Mouse (Mus musculus): ENCODE results near the gene Prdm9. TPM values are rescaled to one million over a fixed set of nuclear protein-coding genes. Genes with fewer than 3 reads are reported as not detected.

Prdm9 gene
- polyA plus RNA-seq (2016; fragmentation: Nextera tagmentation; extraction: Ambion mirVana), result 2.3 and 3.2 TPM in 2 replicates

- H3K36me3 ChIP-seq, result no peaks in the 10 kb centered on the region
- peak; percentile 99 for DNase-seq (ENCODE audit: low spot score)
- peaks cover 7% of the 10 kb centered on the region; the same call in 1 of the 2 replicates for H3K4me1 ChIP-seq (replicated peaks)
- WGBS, result under 1% methylated on average over 43 of the region's 43 CpGs
- no peaks in the 10 kb centered on the region for H3K9me3 ChIP-seq
- H3K4me3 ChIP-seq, result peak within 1 kb of the TSS; percentile 74
- H3K27ac ChIP-seq, result peak within 1 kb of the TSS; percentile 97
- H3K27me3 ChIP-seq (ENCODE audit: insufficient read depth, poor library complexity, severe bottlenecking), result peaks cover 11% of the 10 kb centered on the region; the same call in 1 of the 2 replicates
Observed at GRCm38 (mm10) chr17:15564014-15564927, at the start of gene Prdm9. Gene Prdm9 (minus strand): TSS chr17:15564354.

GRCm38 (mm10) chr17:15599496-15599895 is 35.3 kb upstream of the Prdm9 start:
- Histone ChIP-seq H3K36me3 (no peaks in the 10 kb centered on the region), H3K4me3 (no peak overlapping the region), H3K27me3 (ENCODE audit: insufficient read depth, poor library complexity, severe bottlenecking) (no peaks in the 10 kb centered on the region), H3K4me1 (replicated peaks) (no peaks in the 10 kb centered on the region), H3K27ac (no peak overlapping the region), H3K9me3 (no peaks in the 10 kb centered on the region)
- no peak for DNase-seq (ENCODE audit: low spot score)
- WGBS, result 91% methylated on average over 9 of the region's 11 CpGs

- no peaks in the 10 kb centered on the region for H3K27me3 ChIP-seq (ENCODE audit: insufficient read depth, poor library complexity, severe bottlenecking)
- no peaks in the 10 kb centered on the region for H3K9me3 ChIP-seq
- no peak overlapping the region for H3K4me3 ChIP-seq
- 83% methylated on average over 7 of the region's 7 CpGs for WGBS
- no peak for DNase-seq (ENCODE audit: low spot score)
- no peak overlapping the region for H3K27ac ChIP-seq
- H3K36me3 ChIP-seq, result no peaks in the 10 kb centered on the region
- H3K4me1 ChIP-seq (replicated peaks), result no peaks in the 10 kb centered on the region
Observed at GRCm38 (mm10) chr17:15591216-15591881, 27.2 kb upstream of the Prdm9 start.

GRCm38 (mm10) chr17:15588116-15588515 is 24.0 kb upstream of the Prdm9 start:
- Histone ChIP-seq H3K36me3 (no peaks in the 10 kb centered on the region), H3K4me1 (replicated peaks) (no peaks in the 10 kb centered on the region), H3K27ac (no peak overlapping the region), H3K9me3 (no peaks in the 10 kb centered on the region), H3K4me3 (no peak overlapping the region), H3K27me3 (ENCODE audit: insufficient read depth, poor library complexity, severe bottlenecking) (no peaks in the 10 kb centered on the region)
- WGBS, result 91% methylated on average over 2 of the region's 2 CpGs
- no peak for DNase-seq (ENCODE audit: low spot score)

- no peak for DNase-seq (ENCODE audit: low spot score)
- Histone ChIP-seq H3K9me3 (no peaks in the 10 kb centered on the region), H3K27me3 (ENCODE audit: insufficient read depth, poor library complexity, severe bottlenecking) (no peaks in the 10 kb centered on the region), H3K4me3 (no peak overlapping the region), H3K4me1 (replicated peaks) (no peaks in the 10 kb centered on the region), H3K27ac (no peak overlapping the region), H3K36me3 (no peaks in the 10 kb centered on the region)
- 35% methylated on average over 4 of the region's 4 CpGs for WGBS
Observed at GRCm38 (mm10) chr17:15585691-15586090, 21.5 kb upstream of the Prdm9 start.

GRCm38 (mm10) chr17:15583071-15583470 is 18.9 kb upstream of the Prdm9 start:
- H3K27me3 ChIP-seq (ENCODE audit: insufficient read depth, poor library complexity, severe bottlenecking), result peaks cover 6% of the 10 kb centered on the region
- no peak overlapping the region for H3K4me3 ChIP-seq
- 90% methylated on average over 7 of the region's 7 CpGs for WGBS
- no peak overlapping the region for H3K27ac ChIP-seq
- DNase-seq (ENCODE audit: low spot score), result no peak
- H3K9me3 ChIP-seq, result no peaks in the 10 kb centered on the region
- no peaks in the 10 kb centered on the region for H3K4me1 ChIP-seq (replicated peaks)
- no peaks in the 10 kb centered on the region for H3K36me3 ChIP-seq

GRCm38 (mm10) chr17:15580072-15580447 is 15.9 kb upstream of the Prdm9 start:
- no peak for DNase-seq (ENCODE audit: low spot score)
- H3K4me1 ChIP-seq (replicated peaks), result peaks cover 3% of the 10 kb centered on the region; the same call in 1 of the 2 replicates
- no peak overlapping the region for H3K4me3 ChIP-seq
- no peaks in the 10 kb centered on the region for H3K36me3 ChIP-seq
- WGBS, result 88% methylated on average over 2 of the region's 2 CpGs
- no peaks in the 10 kb centered on the region for H3K9me3 ChIP-seq
- no peak overlapping the region for H3K27ac ChIP-seq
- peaks cover 33% of the 10 kb centered on the region for H3K27me3 ChIP-seq (ENCODE audit: insufficient read depth, poor library complexity, severe bottlenecking)

GRCm38 (mm10) chr17:15579410-15580071 is 15.4 kb upstream of the Prdm9 start:
- Histone ChIP-seq H3K27me3 (ENCODE audit: insufficient read depth, poor library complexity, severe bottlenecking) (peaks cover 34% of the 10 kb centered on the region), H3K36me3 (no peaks in the 10 kb centered on the region), H3K4me3 (no peak overlapping the region), H3K27ac (no peak overlapping the region), H3K9me3 (no peaks in the 10 kb centered on the region), H3K4me1 (replicated peaks) (peaks cover 3% of the 10 kb centered on the region; the same call in 1 of the 2 replicates)
- WGBS, result 83% methylated on average over 7 of the region's 7 CpGs
- no peak for DNase-seq (ENCODE audit: low spot score)

GRCm38 (mm10) chr17:15577291-15577694 is 13.1 kb upstream of the Prdm9 start:
- H3K4me1 ChIP-seq (replicated peaks), result peaks cover 3% of the 10 kb centered on the region; the same call in 1 of the 2 replicates
- DNase-seq (ENCODE audit: low spot score), result peak; percentile 50
- H3K27me3 ChIP-seq (ENCODE audit: insufficient read depth, poor library complexity, severe bottlenecking), result peaks cover 34% of the 10 kb centered on the region
- no peaks in the 10 kb centered on the region for H3K9me3 ChIP-seq
- no peaks in the 10 kb centered on the region for H3K36me3 ChIP-seq
- WGBS, result under 1% methylated on average over 32 of the region's 32 CpGs
- H3K4me3 ChIP-seq, result peak overlapping the region; percentile 47
- no peak overlapping the region; the same call in 1 of the 2 replicates for H3K27ac ChIP-seq

- DNase-seq (ENCODE audit: low spot score), result no peak
- no peaks in the 10 kb centered on the region for H3K36me3 ChIP-seq
- H3K27ac ChIP-seq, result no peak overlapping the region
- WGBS, result 87% methylated on average over 1 of the region's 1 CpGs
- peaks cover 34% of the 10 kb centered on the region for H3K27me3 ChIP-seq (ENCODE audit: insufficient read depth, poor library complexity, severe bottlenecking)
- H3K4me1 ChIP-seq (replicated peaks), result peaks cover 3% of the 10 kb centered on the region; the same call in 1 of the 2 replicates
- no peak overlapping the region for H3K4me3 ChIP-seq
- no peaks in the 10 kb centered on the region for H3K9me3 ChIP-seq
Observed at GRCm38 (mm10) chr17:15575056-15575455, 10.9 kb upstream of the Prdm9 start.

GRCm38 (mm10) chr17:15566908-15567307 is 2.8 kb upstream of the Prdm9 start:
- no peak for DNase-seq (ENCODE audit: low spot score)
- 78% methylated on average over 5 of the region's 5 CpGs for WGBS

GRCm38 (mm10) chr17:15564928-15565300 is 760 bp upstream of the Prdm9 start:
- Histone ChIP-seq H3K27me3 (ENCODE audit: insufficient read depth, poor library complexity, severe bottlenecking) (peaks cover 11% of the 10 kb centered on the region; the same call in 1 of the 2 replicates), H3K27ac (peak overlapping the region; percentile 97), H3K9me3 (no peaks in the 10 kb centered on the region), H3K4me3 (peak overlapping the region; percentile 74), H3K4me1 (replicated peaks) (peaks cover 7% of the 10 kb centered on the region; the same call in 1 of the 2 replicates), H3K36me3 (no peaks in the 10 kb centered on the region)
- 51% methylated on average over 12 of the region's 12 CpGs for WGBS
- no peak for DNase-seq (ENCODE audit: low spot score)

More at GRCm38 (mm10) chr17:15566908-15567307, 2.8 kb upstream of the Prdm9 start:
- Histone ChIP-seq H3K27me3 (ENCODE audit: insufficient read depth, poor library complexity, severe bottlenecking) (peaks cover 11% of the 10 kb centered on the region; the same call in 1 of the 2 replicates), H3K36me3 (no peaks in the 10 kb centered on the region), H3K27ac (no peak overlapping the region), H3K9me3 (no peaks in the 10 kb centered on the region), H3K4me3 (no peak overlapping the region), H3K4me1 (replicated peaks) (peaks cover 7% of the 10 kb centered on the region; the same call in 1 of the 2 replicates)

All from hindbrain, embryonic 10.5 days (tissue).